In the genomic region with DNA sequence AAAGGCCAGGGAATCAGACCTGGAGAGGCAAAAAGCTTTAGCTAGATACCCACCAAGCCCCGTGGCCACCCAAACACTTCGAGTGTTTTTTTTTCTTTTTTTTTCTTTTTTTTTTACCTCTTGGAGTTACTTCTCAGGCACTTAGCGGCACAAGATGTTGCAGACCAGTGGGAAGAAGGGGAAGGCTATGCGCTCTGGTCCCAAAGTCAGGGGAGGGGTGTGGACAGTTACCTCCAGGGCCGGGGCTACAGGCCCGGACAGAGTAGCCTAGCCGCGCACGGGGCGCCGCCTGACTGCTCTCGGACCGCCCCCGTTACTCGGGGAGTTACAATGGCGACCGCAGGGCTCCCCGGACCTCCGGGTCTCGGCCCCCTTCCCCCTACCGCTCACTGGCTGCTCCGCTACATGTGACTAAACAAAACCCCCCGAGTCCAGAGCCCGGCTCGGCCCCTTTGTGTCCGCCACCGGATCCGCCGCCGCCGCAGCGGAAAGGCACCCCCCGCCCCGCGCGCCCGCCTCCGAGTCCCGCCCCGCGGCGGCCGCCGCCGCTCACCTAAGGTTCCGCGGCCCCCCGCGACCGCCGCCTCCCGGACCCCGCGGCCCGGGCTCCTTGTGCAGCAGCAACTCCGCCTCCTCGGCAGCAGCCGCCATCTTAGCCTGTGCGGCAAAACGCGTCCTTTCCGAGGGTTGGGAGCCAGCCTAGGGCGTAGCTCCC, we compare ENCODE assay signal across 8 mouse cellular contexts. TPM values are rescaled to one million over a fixed set of nuclear protein-coding genes. Genes with fewer than 3 reads are reported as not detected.
DNase-seq lines count a peak whose midpoint lies in the region; ATAC-seq lines count a peak whose summit lies in the region.

No protein-coding gene starts in this region.

- peak; percentile 68 to 72 for DNase-seq in adrenal gland, adult 18-20 months (ENCODE audit: low spot score in 2 of 2)
- DNase-seq in heart, postnatal 10 days: peak; percentile 82
- DNase-seq in layer of hippocampus, postnatal 10 days (ENCODE audit: low spot score in 2 of 2): peak; percentile 75 to 83
- peak; percentile 83 to 87 for DNase-seq in lung, postnatal 4 days
- peak; percentile 67 for DNase-seq in retina, postnatal 7 days (ENCODE audit: low read depth, low spot score)
- peak; percentile 86 for DNase-seq in yolk sac, embryonic 10.5 days (ENCODE audit: low spot score)

- ATAC-seq in CD4-positive, CD25-positive, alpha-beta regulatory T cell, adult 4 months: peak; percentile 52
- ATAC-seq in erythroid progenitor cell, adult 5-6 weeks (replicated peaks; ENCODE audit: low FRiP score, poor library complexity, severe bottlenecking): peak; percentile 59

- intact Hi-C loops in heart, postnatal 10 days (cut with DNase I): no loop called here

RNA-seq across cellular contexts. Expression of gene Zfp644, which starts 1.2 kb away (rescaled TPM):
- polyA plus RNA-seq in CD4-positive, CD25-positive, alpha-beta regulatory T cell, adult 4 months (2017; shearing (Covaris generic)): 10 to 100 TPM; 36.7 to 52.0 TPM
- total RNA-seq in adrenal gland, adult 18-20 months (2021): 10 to 100 TPM; 55.4 to 68.1 TPM
- total RNA-seq in erythroid progenitor cell, adult 5-6 weeks (2015; ENCODE audit: low replicate concordance): 155 and 190 TPM in 2 replicates
- 116 and 155 TPM in 2 replicates for total RNA-seq in erythroid progenitor cell, adult 5-6 weeks (2017; ENCODE audit: low replicate concordance)
- total RNA-seq in heart, postnatal 10 days (2021): 10 to 100 TPM; 93.5 to 98.2 TPM
- total RNA-seq in layer of hippocampus, postnatal 10 days (2021): 10 to 100 TPM; 84.2 to 87.7 TPM

Comparison
In these comparisons a context has a peak if more than half of its experiments do, and no peak if none do; other contexts are left out.
1. Peak in every context shown above with its lines: DNase-seq and ATAC-seq.